Mouse (Mus musculus): ENCODE measurements around the gene Dnajc11. TPM values are rescaled to one million over a fixed set of nuclear protein-coding genes. Genes with fewer than 3 reads are reported as not detected.

Dnajc11 gene
- polyA plus RNA-seq, 1 experiment, result 31.6 TPM

DNA sequence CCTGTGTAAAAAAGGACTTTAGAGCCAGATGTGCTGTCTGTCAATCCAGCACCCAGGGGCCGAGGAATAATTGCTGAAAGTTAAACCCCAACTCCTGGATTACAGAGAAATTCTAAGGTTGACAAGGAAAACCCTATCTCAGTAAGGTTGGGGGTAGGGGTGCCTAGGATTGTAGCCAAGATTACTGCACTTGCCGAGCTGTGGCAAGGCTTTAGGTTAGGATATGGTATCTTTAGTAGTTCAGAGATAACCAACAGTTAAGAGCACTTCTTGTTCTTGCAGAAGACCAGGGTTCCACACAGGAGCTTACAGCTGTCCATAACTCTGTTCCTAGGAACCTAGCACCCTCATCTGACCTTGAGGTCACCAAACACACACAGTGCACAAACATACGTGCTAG is 64.2 kb downstream of the Dnajc11 start:
- 81% methylated on average over 3 of the region's 3 CpGs for WGBS
- DNase-seq (ENCODE audit: low read depth in 1 of 2, low spot score in 2 of 2), result no peak
- no peak for TF ChIP-seq POLR2A (IDR thresholded peaks at IDR 0.05; ENCODE audit: low read depth, low read length)
- TF ChIP-seq CTCF (IDR thresholded peaks at IDR 0.05; ENCODE audit: extremely low read depth, insufficient read depth, insufficient read length, insufficient replicate concordance), result no peak
- Histone ChIP-seq H3K36me3 (ENCODE audit: control insufficient read depth, insufficient read depth, low read length) (no peaks in the 10 kb centered on the region), H3K4me1 (ENCODE audit: control insufficient read depth, insufficient read depth, insufficient read length) (no peaks in the 10 kb centered on the region; the same call in 1 of the 2 replicates), H3K27ac (ENCODE audit: insufficient read depth, low read length) (no peak overlapping the region), H3K27me3 (ENCODE audit: control insufficient read depth, insufficient read depth, low read length) (peaks cover 11% of the 10 kb centered on the region), H3K4me3 (ENCODE audit: extremely low read depth, insufficient read depth, insufficient read length) (no peak overlapping the region)

DNA sequence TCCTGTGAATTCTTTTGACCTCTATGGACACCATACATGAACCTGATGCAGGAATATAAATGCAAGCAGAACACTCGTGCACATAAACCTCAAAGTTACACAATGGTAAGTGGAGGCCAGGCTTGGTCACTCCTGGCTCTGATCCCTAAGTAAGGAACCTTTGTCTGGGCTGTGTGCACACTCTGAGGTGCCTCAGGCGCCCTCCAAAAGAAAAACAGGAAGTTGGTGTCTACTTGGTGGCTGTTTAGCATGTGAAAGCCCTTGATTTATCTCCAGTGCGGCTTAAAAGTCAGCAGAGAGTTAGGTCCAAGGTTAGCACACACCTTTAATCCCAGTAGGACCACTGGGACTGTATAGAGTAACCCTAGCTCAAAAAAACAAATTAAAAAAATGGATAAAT is 66.0 kb downstream of the Dnajc11 start:
- Histone ChIP-seq H3K4me3 (ENCODE audit: extremely low read depth, insufficient read depth, insufficient read length) (no peak overlapping the region), H3K27ac (ENCODE audit: insufficient read depth, low read length) (no peak overlapping the region)
- WGBS, result 14% methylated on average over 3 of the region's 3 CpGs

DNA sequence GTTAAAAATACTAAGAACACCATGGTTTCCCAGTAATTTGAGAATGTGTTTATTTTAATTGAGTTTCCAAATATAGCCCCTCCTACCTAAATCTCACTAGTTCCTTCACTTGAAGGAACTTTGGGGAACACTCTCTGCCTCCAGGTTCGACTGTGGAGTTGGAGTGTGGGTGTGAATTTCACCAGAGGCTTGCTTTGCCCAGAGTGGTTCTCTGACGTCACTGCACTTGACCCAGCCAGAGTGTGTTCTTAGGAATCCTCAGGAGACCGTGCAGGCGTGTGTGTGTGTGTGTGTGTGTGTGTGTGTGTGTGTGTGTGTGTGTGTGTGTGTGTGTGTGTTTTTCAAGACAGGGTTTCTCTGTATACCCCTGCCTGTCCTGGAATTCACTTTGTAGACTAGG is 67.4 kb downstream of the Dnajc11 start:
- TF ChIP-seq POLR2A (IDR thresholded peaks at IDR 0.05; ENCODE audit: low read depth, low read length) (no peak), CTCF (IDR thresholded peaks at IDR 0.05; ENCODE audit: extremely low read depth, insufficient read depth, insufficient read length, insufficient replicate concordance) (no peak)
- WGBS, result 55% methylated on average over 4 of the region's 4 CpGs
- Histone ChIP-seq H3K27me3 (ENCODE audit: control insufficient read depth, insufficient read depth, low read length) (no peaks in the 10 kb centered on the region), H3K36me3 (ENCODE audit: control insufficient read depth, insufficient read depth, low read length) (no peaks in the 10 kb centered on the region), H3K27ac (ENCODE audit: insufficient read depth, low read length) (no peak overlapping the region), H3K4me1 (ENCODE audit: control insufficient read depth, insufficient read depth, insufficient read length) (no peaks in the 10 kb centered on the region), H3K4me3 (ENCODE audit: extremely low read depth, insufficient read depth, insufficient read length) (no peak overlapping the region)
- DNase-seq (ENCODE audit: low read depth in 1 of 2, low spot score in 2 of 2), result no peak

More for the DNA sequence above, 66.0 kb downstream of the Dnajc11 start:
- Histone ChIP-seq H3K27me3 (ENCODE audit: control insufficient read depth, insufficient read depth, low read length) (peaks cover 11% of the 10 kb centered on the region), H3K36me3 (ENCODE audit: control insufficient read depth, insufficient read depth, low read length) (no peaks in the 10 kb centered on the region), H3K4me1 (ENCODE audit: control insufficient read depth, insufficient read depth, insufficient read length) (no peaks in the 10 kb centered on the region; the same call in 1 of the 2 replicates)
- no peak for DNase-seq (ENCODE audit: low read depth in 1 of 2, low spot score in 2 of 2)
- TF ChIP-seq CTCF (IDR thresholded peaks at IDR 0.05; ENCODE audit: extremely low read depth, insufficient read depth, insufficient read length, insufficient replicate concordance) (no peak), POLR2A (IDR thresholded peaks at IDR 0.05; ENCODE audit: low read depth, low read length) (no peak)

DNA sequence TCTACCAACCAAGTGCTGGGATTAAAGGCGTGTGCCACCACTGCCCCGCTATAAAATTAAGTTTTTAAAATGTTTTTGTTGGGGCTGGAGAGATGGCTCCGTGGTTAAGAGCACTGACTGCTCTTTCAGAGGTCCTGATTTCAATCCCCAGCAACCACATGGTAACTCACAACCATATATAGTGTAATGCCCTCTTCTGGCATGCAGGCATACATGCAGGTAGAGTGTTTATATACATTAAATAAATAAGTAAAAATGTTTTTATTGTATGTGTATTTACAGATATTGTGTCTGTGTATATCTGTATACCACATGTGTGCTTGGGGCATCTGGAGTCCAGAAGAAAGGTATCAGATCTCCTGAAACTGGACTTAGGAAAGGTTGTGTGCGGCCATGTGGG is 67.8 kb downstream of the Dnajc11 start:
- WGBS, result 73% methylated on average over 4 of the region's 4 CpGs
- TF ChIP-seq POLR2A (IDR thresholded peaks at IDR 0.05; ENCODE audit: low read depth, low read length) (no peak), CTCF (IDR thresholded peaks at IDR 0.05; ENCODE audit: extremely low read depth, insufficient read depth, insufficient read length, insufficient replicate concordance) (no peak)
- Histone ChIP-seq H3K4me3 (ENCODE audit: extremely low read depth, insufficient read depth, insufficient read length) (no peak overlapping the region), H3K4me1 (ENCODE audit: control insufficient read depth, insufficient read depth, insufficient read length) (no peaks in the 10 kb centered on the region), H3K36me3 (ENCODE audit: control insufficient read depth, insufficient read depth, low read length) (no peaks in the 10 kb centered on the region), H3K27ac (ENCODE audit: insufficient read depth, low read length) (no peak overlapping the region), H3K27me3 (ENCODE audit: control insufficient read depth, insufficient read depth, low read length) (no peaks in the 10 kb centered on the region)
- no peak for DNase-seq (ENCODE audit: low read depth in 1 of 2, low spot score in 2 of 2)

DNA sequence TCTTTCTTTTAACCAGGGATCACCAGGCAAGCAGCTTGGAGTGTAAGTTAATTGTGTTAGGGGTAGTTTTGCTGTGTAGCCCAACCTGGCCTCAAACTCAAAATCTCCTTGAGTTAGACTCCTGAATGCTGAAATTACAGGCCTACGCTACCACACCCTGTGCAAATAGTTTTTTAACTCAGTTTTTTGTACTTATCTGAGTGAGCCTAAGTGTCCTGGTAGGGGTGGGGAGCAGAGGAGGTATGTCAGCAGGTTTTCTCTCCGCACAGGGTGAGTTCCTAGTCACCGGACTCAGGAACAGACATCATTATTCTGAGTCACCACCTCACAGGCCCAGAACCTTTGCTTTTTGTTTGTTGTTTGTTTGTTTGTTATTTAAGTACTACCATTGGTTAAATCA is 68.6 kb downstream of the Dnajc11 start:
- Histone ChIP-seq H3K36me3 (ENCODE audit: control insufficient read depth, insufficient read depth, low read length) (no peaks in the 10 kb centered on the region), H3K4me3 (ENCODE audit: extremely low read depth, insufficient read depth, insufficient read length) (no peak overlapping the region), H3K27ac (ENCODE audit: insufficient read depth, low read length) (no peak overlapping the region), H3K27me3 (ENCODE audit: control insufficient read depth, insufficient read depth, low read length) (no peaks in the 10 kb centered on the region), H3K4me1 (ENCODE audit: control insufficient read depth, insufficient read depth, insufficient read length) (no peaks in the 10 kb centered on the region)
- 93% methylated on average over 3 of the region's 3 CpGs for WGBS
- no peak for DNase-seq (ENCODE audit: low read depth in 1 of 2, low spot score in 2 of 2)
- no peak for TF ChIP-seq CTCF (IDR thresholded peaks at IDR 0.05; ENCODE audit: extremely low read depth, insufficient read depth, insufficient read length, insufficient replicate concordance)
- no peak for TF ChIP-seq POLR2A (IDR thresholded peaks at IDR 0.05; ENCODE audit: low read depth, low read length)

DNA sequence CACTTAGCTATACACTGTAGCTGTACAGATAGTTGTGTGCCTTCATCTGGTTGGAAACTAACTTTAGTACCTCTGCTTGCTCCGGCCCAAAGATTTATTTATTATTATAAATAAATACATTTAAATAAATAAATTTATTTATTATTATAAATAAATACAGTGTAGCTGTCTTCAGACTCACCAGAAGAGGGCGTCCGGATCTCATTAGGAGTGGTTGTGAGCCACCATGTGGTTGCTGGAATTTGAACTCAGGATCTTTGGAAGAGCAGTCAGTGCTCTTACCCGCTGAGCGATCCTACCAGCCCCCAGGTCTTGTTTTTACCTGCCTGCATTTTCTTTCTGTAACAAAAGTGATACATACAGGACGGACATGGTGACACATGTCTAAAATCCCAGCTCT is 72.6 kb downstream of the Dnajc11 start:
- 69% methylated on average over 6 of the region's 6 CpGs for WGBS

DNA sequence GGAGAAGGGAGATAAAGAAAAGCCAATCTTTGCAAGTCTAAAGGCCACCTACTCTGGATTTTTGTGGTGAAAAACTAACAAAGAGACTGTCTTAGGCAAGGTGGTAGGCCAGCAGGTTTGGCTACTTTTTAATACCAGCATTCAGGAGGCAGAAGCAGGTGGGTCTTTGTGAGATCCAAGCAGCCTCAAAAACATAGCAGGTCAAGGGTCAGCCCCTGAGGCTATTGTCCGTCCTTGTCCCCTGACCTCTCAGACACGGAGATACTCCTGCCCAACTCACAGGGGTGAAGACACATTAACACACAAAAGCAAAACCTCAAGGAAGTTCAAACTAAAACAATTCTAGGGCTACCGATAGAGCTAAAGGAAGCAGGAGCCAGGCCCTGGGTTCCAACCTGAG is 73.3 kb downstream of the Dnajc11 start:
- TF ChIP-seq POLR2A (IDR thresholded peaks at IDR 0.05; ENCODE audit: low read depth, low read length) (no peak), CTCF (IDR thresholded peaks at IDR 0.05; ENCODE audit: extremely low read depth, insufficient read depth, insufficient read length, insufficient replicate concordance) (no peak)
- no peak for DNase-seq (ENCODE audit: low read depth in 1 of 2, low spot score in 2 of 2)
- H3K4me3 ChIP-seq (ENCODE audit: extremely low read depth, insufficient read depth, insufficient read length), result no peak overlapping the region
- H3K27ac ChIP-seq (ENCODE audit: insufficient read depth, low read length), result no peak overlapping the region
- WGBS, result 85% methylated on average over 3 of the region's 3 CpGs
- no peaks in the 10 kb centered on the region for H3K27me3 ChIP-seq (ENCODE audit: control insufficient read depth, insufficient read depth, low read length)
- H3K36me3 ChIP-seq (ENCODE audit: control insufficient read depth, insufficient read depth, low read length), result no peaks in the 10 kb centered on the region
- H3K4me1 ChIP-seq (ENCODE audit: control insufficient read depth, insufficient read depth, insufficient read length), result peaks cover 11% of the 10 kb centered on the region

More for the DNA sequence above, 72.6 kb downstream of the Dnajc11 start:
- no peak for TF ChIP-seq CTCF (IDR thresholded peaks at IDR 0.05; ENCODE audit: extremely low read depth, insufficient read depth, insufficient read length, insufficient replicate concordance)
- no peak for TF ChIP-seq POLR2A (IDR thresholded peaks at IDR 0.05; ENCODE audit: low read depth, low read length)
- Histone ChIP-seq H3K27ac (ENCODE audit: insufficient read depth, low read length) (no peak overlapping the region), H3K27me3 (ENCODE audit: control insufficient read depth, insufficient read depth, low read length) (no peaks in the 10 kb centered on the region), H3K4me1 (ENCODE audit: control insufficient read depth, insufficient read depth, insufficient read length) (peaks cover 11% of the 10 kb centered on the region), H3K36me3 (ENCODE audit: control insufficient read depth, insufficient read depth, low read length) (no peaks in the 10 kb centered on the region), H3K4me3 (ENCODE audit: extremely low read depth, insufficient read depth, insufficient read length) (no peak overlapping the region)
- no peak for DNase-seq (ENCODE audit: low read depth in 1 of 2, low spot score in 2 of 2)
